ENCODE assay signal across 8 mouse cellular contexts in genomic region chr1:62717552-62718236, GRCm38 (mm10). TPM values are rescaled to one million over a fixed set of nuclear protein-coding genes. Genes with fewer than 3 reads are reported as not detected.
DNase-seq lines count a peak whose midpoint lies in the region; ATAC-seq and TF ChIP-seq lines count a peak whose summit lies in the region.

No protein-coding gene starts in this region.

- 40% methylated on average over 13 of the region's 13 CpGs for WGBS in forebrain, embryonic 14.5 days
- 63% methylated on average over 13 of the region's 13 CpGs for WGBS in limb, embryonic 12.5 days

- H3K36me3 ChIP-seq in CH12.LX (replicated peaks in 1 of 2; ENCODE audit: control insufficient read depth in 1 of 2, insufficient read depth in 1 of 2, low read length in 1 of 2): peaks cover 0 to 16% of the 10 kb centered on the region in 2 experiments
- H3K36me3 ChIP-seq in forebrain, embryonic 14.5 days (ENCODE audit: control insufficient read depth, insufficient read depth, low read length): peaks cover 10% of the 10 kb centered on the region
- H3K36me3 ChIP-seq in limb, embryonic 12.5 days: peaks cover 42% of the 10 kb centered on the region

- in situ Hi-C loops in CH12.LX (cut with MboI; ENCODE audit: low pct_ligation_motif_present, low pct_unique_long_range_greater_than_20kb, low sequenced_read_pairs): loop anchor here (25.0 kb wide), 3 partner anchors 530 to 1580 kb away; no protein-coding TSS in a partner anchor

- H3K4me1 ChIP-seq in CH12.LX (ENCODE audit: control insufficient read depth in 1 of 2, insufficient read depth in 2 of 2): peaks cover 14 to 94% of the 10 kb centered on the region in 2 experiments
- H3K4me1 ChIP-seq in forebrain, embryonic 14.5 days (ENCODE audit: control insufficient read depth, insufficient read depth, low read length): peaks cover 16% of the 10 kb centered on the region
- H3K4me1 ChIP-seq in limb, embryonic 12.5 days (replicated peaks): peaks cover 58% of the 10 kb centered on the region

- peak; percentile 47 for TF ChIP-seq RAD21 in CH12.LX (IDR thresholded peaks at IDR 0.05; ENCODE audit: low read depth, low read length)

- no peak overlapping the region for H3K27ac ChIP-seq in CH12.LX (ENCODE audit: insufficient read depth, low read depth)
- H3K27ac ChIP-seq in forebrain, embryonic 14.5 days (ENCODE audit: low read depth, low read length): no peak overlapping the region
- peak overlapping the region; percentile 12; the same call in 1 of the 2 replicates for H3K27ac ChIP-seq in limb, embryonic 12.5 days

- intact Hi-C loops in gastrocnemius, postnatal 14 days (cut with DNase I; ENCODE audit: low total_unique reads): no loop called here

- dilution Hi-C loops in CH12.LX (cut with MboI; ENCODE audit: extremely low pct_ligation_motif_present, extremely low pct_unique_long_range_greater_than_20kb, low sequenced_read_pairs): no loop called here

- H3K79me2 ChIP-seq in CH12.LX (replicated peaks; ENCODE audit: control insufficient read depth, extremely low read depth, insufficient read depth, poor library complexity, severe bottlenecking): peaks cover 26% of the 10 kb centered on the region

- peaks cover 2% of the 10 kb centered on the region for H3K9me3 ChIP-seq in CH12.LX (replicated peaks; ENCODE audit: low read length)
- no peaks in the 10 kb centered on the region for H3K9me3 ChIP-seq in forebrain, embryonic 14.5 days (replicated peaks; ENCODE audit: control insufficient read depth, low read length)
- H3K9me3 ChIP-seq in limb, embryonic 12.5 days: no peaks in the 10 kb centered on the region

- peak; percentile 79 for DNase-seq in embryo, embryonic 10 days (ENCODE audit: low spot score)
- no peak for DNase-seq in embryo, embryonic 9.5 days (ENCODE audit: extremely low spot score)
- DNase-seq in CH12.LX (ENCODE audit: extremely low read depth): no peak
- peak; percentile 82 for DNase-seq in forebrain, embryonic 14.5 days (ENCODE audit: low spot score)
- DNase-seq in gastrocnemius, postnatal 14 days: no peak
- DNase-seq in ovary, postnatal 36 days (ENCODE audit: low spot score): no peak
- DNase-seq in gastrocnemius, adult 8-10 months (ENCODE audit: low spot score in 2 of 2): no peak

- H3K9ac ChIP-seq in CH12.LX (ENCODE audit: insufficient read depth, low read depth): no peak overlapping the region
- H3K9ac ChIP-seq in forebrain, embryonic 14.5 days (ENCODE audit: low read length): no peak overlapping the region
- H3K9ac ChIP-seq in limb, embryonic 12.5 days (replicated peaks): no peak overlapping the region

- H3K27me3 ChIP-seq in CH12.LX (replicated peaks): no peaks in the 10 kb centered on the region
- H3K27me3 ChIP-seq in forebrain, embryonic 14.5 days (replicated peaks; ENCODE audit: control insufficient read depth, insufficient read depth, low read length): no peaks in the 10 kb centered on the region
- no peaks in the 10 kb centered on the region for H3K27me3 ChIP-seq in limb, embryonic 12.5 days

- H3K4me2 ChIP-seq in CH12.LX (ENCODE audit: insufficient read depth, low read depth, poor library complexity, severe bottlenecking): no peak overlapping the region
- peak overlapping the region; percentile 30 for H3K4me2 ChIP-seq in forebrain, embryonic 14.5 days (ENCODE audit: low read length)
- H3K4me2 ChIP-seq in limb, embryonic 12.5 days: 0 out of 2 replicates have a peak overlapping the region, but pooled peaks have one; percentile 37

- TF ChIP-seq CTCF in CH12.LX (conservative IDR thresholded peaks at IDR 0.05 in 1 of 2, IDR thresholded peaks at IDR 0.05 in 1 of 2; ENCODE audit: low read depth in 2 of 2, low read length in 2 of 2): peak in 1 of 2 experiments; percentile 45; a peak in 2 of 4 replicates

- ATAC-seq in forebrain, embryonic 14.5 days: peak; percentile 75; the same call in 1 of the 2 replicates
- no peak for ATAC-seq in limb, embryonic 12.5 days (ENCODE audit: insufficient number of reproducible peaks, insufficient read depth, low FRiP score, low TSS enrichment, low read depth)

- TF ChIP-seq EP300 in CH12.LX (IDR thresholded peaks at IDR 0.05; ENCODE audit: low read length): no peak

- H3K4me3 ChIP-seq in CH12.LX (replicated peaks in 1 of 3; ENCODE audit: low read depth in 2 of 3, low read length in 2 of 3, poor library complexity in 1 of 3): no peak overlapping the region
- no peak overlapping the region for H3K4me3 ChIP-seq in forebrain, embryonic 14.5 days (ENCODE audit: low read depth, low read length)
- no peak overlapping the region for H3K4me3 ChIP-seq in limb, embryonic 12.5 days (replicated peaks)

- TF ChIP-seq POLR2A in CH12.LX (IDR thresholded peaks at IDR 0.05; ENCODE audit: low read depth, low read length): no peak

TF ChIP-seq in CH12.LX, 34 proteins besides CTCF, POLR2A, EP300 and RAD21:
- no peak for TF ChIP-seq CHD2 (IDR thresholded peaks at IDR 0.05; ENCODE audit: low read length)
- no peak for TF ChIP-seq USF2 (conservative IDR thresholded peaks at IDR 0.05; ENCODE audit: low read depth, low read length)
- TF ChIP-seq SMC3 (IDR thresholded peaks at IDR 0.05; ENCODE audit: low read depth, low read length): peak; percentile 27

RNA-seq across cellular contexts. Expression of gene Nrp2, which starts 14.6 kb away (rescaled TPM):
- total RNA-seq in CH12.LX (2012; rRNA removed) (15.6 and 17.3 TPM in 2 replicates), CH12.LX (2014; rRNA removed) (15.7 and 16.4 TPM in 2 replicates)
- polyA plus RNA-seq in CH12.LX (2012; ENCODE audit: insufficient read length, low read depth): 22.9 and 24.4 TPM in 2 replicates
- 16.3 and 23.8 TPM in 2 replicates for polyA plus RNA-seq in forebrain, embryonic 14.5 days (2014; fragmentation: Nextera tagmentation; extraction: Ambion mirVana)
- 70.7 and 86.2 TPM in 2 replicates for polyA plus RNA-seq in limb, embryonic 12.5 days (2016; fragmentation: Nextera tagmentation; extraction: Ambion mirVana)
- total RNA-seq in gastrocnemius, postnatal 14 days (2021): 10 to 100 TPM; 13.3 to 14.2 TPM
- total RNA-seq in gastrocnemius, adult 8-10 months (2022): 1 to 10 TPM; 3.3 to 4.3 (median 4.1) TPM

Comparison
In these comparisons a context has a peak if more than half of its experiments do, and no peak if none do; other contexts are left out.
1. DNase-seq: peak in embryo, embryonic 10 days (single experiment) and forebrain, embryonic 14.5 days (single experiment); none in embryo, embryonic 9.5 days (single experiment), CH12.LX (single experiment), gastrocnemius, postnatal 14 days (single experiment), ovary, postnatal 36 days (single experiment) and gastrocnemius, adult 8-10 months (0 of 2).